Mouse (Mus musculus): ENCODE results near the gene Igsf3.

Igsf3 gene

DNA sequence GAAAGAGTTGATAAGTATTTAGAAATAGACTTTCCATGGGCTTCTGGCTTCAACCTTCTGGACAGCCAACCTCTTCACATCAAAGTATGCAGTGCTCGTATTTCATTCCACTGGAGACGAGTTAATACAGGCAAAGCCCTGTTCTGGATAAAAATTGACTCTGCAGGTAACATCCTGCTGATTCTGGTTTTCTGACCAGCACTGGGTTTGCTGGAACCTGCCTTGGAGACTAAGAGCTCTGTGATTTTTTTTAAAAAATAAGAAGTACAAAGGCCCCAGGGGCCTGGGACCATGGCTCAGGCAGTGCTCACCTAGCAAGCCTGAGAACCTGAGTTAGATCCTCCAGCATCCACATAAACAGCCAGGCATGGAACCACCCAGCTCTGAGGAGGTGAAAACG lies 130.9 kb downstream of the Igsf3 start:
- no peak for DNase-seq

DNA sequence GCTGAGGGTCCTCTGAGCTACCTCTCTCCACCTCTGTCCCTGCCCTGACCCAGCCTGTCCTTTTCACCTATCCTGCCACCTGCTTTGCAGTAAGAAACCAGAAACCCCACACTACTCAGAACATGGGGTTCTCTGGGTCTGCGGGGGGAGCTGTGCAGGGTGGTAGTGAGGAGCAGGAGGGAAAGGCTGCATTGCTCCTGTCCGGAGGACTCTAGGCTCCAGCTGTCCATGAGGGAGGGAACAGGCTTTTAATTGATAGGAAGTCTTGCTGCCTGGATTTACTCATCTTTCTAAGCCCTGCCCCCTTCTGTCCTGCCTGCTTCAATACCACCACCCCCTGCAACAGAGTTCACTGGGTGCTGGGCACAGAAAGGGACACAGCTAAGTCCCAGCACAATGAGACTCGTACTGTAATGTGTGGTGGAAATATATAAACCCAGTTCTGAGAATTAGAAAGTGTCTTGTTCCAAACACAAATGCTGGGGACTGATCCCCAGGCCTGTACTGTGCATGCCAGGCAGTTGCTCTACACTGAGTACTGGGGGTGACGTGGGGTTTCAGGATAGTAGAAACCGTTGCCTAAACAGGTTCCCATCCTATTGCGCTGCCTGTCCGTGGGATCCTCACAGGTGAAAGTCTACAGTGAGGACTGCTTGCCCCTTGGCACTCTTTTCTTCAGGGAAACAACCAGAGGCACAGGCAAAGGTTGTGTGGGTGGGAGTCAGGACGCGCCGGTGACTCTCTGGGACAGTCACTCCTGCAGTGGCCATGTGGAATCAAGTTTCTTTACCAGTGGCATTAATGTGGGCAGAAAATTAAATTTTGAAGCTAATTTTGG lies 133.0 kb downstream of the Igsf3 start:
- DNase-seq = no peak

DNA sequence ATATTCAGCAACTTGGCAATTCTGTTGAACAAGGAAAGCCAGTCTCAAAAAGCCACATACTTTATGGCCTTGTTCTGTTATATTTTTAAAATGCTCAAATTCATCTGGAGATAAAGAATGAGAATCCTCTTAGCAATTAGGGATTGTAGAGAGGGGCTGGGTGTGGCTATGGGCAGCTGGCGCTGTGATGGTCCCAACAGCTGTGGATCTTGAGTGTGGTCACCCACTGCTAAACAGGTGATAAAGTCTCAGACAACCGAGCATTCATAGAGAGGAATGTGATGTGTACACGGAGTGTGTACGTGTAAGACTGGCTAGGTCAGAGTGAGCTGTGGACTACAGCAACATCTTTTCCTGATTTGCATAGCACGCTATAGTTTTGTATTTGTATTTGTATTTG lies 133.7 kb downstream of the Igsf3 start:
- DNase-seq = no peak
